Mouse (Mus musculus): ENCODE data around the gene Zfp493.
"Not testable (repeated sequence)": the region's sequence is repeated elsewhere in the genome, so short reads cannot be mapped to it uniquely, and the experiment has no call there.

The Zfp493 gene

GRCm38 (mm10) chr13:67779265-67780221 is at the start of gene Zfp493:
Gene Zfp493 (plus strand): TSS chr13:67779693.
- DNase-seq (ENCODE audit: low read depth, low spot score) = peak; percentile 97

GRCm38 (mm10) chr13:67734391-67734790 is 45.1 kb upstream of the Zfp493 start:
- DNase-seq (ENCODE audit: low read depth, low spot score) = peak; percentile 54

GRCm38 (mm10) chr13:67742941-67743340 is 36.6 kb upstream of the Zfp493 start:
- peak; percentile 87 for DNase-seq (ENCODE audit: low read depth, low spot score)

- peak; percentile 71 for DNase-seq (ENCODE audit: low read depth, low spot score)
Measured at GRCm38 (mm10) chr13:67743896-67744295, 35.6 kb upstream of the Zfp493 start.

DNA sequence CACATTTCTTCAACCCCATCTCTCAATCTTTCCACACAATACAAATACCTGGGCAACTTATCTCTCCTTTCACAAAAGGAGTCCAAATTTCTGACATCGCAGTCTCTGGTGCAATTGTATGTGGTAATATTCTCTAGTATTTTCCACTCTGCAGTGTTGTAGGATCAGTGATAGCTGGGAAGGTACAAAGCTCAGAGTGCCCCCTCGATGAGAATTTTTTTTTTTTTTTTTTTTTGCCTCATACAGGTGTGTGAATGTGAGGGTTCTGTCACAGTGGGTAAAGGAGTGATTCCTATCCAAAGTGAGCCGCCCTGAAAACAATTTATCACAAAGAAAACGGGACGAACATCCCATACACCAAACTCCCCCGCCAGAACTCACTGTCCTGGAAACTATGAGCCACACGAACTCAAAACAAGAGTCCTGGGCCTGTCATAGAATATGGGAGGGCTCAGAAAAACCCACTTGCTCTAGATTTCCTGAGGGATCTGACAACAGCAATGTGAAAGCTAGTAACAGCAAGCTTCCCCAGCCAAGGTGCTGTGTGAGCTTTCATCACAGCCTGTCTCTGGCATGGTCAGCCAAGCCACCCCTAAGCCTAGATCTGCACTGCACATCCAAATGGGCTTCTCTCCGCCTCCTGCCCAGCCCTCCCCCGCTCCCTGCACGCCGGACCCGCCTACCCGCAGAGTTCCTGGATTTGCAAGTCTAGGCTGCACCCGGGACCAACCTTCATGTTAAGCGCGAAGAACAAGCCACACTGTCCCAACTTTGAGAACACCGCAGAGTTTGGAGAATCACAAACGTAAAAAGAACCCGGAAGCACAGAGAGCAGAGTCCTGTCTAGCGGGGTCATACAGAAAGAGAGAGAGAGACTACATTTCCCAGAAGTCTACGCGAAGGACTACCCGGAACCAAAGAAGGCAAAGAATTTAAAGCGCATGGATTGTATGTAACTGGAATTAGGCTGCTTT is 24.9 kb upstream of the Zfp493 start, which contains the start of gene Zfp85:
Zfp85 (minus strand) TSS at position 896 of the 974 bp plus-strand sequence.
- DNase-seq (ENCODE audit: low read depth, low spot score) = peak; percentile 95

DNA sequence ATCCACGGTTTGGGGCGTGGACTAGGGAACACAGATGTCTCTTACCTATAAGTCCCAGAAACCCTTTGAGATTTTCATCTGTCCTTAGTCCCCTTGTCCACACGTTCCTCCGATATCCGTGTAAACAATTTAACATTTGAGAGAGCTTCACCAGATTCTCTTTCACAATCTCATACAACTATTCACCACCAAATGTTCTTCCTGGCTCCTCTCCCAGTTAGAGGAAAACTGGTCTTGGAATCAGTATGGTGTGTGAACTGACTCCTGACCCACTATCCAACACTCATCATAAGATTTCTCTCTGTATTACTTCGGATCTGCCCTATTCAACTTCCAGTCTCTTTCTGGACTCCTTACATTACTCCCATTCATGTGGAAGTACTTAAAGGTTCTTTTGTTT is 23.7 kb upstream of the Zfp493 start:
- DNase-seq (ENCODE audit: low read depth, low spot score) = no peak

- no peak for DNase-seq (ENCODE audit: low read depth, low spot score)
Measured at GRCm38 (mm10) chr13:67759966-67760365, 19.5 kb upstream of the Zfp493 start.

DNA sequence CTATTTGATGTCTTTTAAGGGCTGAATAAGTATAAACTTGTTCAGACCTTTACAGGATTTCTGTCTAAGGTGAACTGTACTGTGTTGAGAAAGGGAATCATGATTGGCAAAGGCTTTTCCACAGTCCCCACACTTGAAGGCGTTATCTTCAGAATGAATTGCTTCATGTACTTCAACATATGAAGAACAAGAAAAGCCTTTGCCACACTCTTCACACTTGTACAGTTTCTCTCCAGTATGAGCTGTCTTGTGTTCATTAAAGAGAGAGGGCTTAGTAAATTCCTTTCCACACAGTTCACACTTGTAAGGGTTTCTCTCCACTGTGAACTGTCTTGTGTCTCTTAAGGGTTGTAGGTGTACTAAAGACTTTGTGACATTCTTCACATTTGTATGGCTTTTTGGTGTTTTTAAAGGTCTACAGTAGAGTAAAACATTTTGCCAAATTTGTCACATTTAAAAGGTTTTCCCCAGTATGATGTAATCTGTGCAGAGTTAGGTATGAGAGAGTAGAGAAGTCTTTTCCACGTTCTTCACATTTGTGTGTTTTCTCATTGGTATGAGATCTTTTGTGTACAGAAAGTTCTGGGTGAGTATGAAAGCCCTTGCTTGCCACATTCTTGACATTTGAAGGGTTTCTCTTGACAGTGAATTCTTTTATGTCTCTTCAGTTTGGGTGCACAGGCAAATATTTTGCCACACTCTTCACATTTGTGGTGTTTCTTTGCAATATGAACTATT is 16.3 kb upstream of the Zfp493 start:
- DNase-seq (ENCODE audit: low read depth, low spot score) = no peak

DNA sequence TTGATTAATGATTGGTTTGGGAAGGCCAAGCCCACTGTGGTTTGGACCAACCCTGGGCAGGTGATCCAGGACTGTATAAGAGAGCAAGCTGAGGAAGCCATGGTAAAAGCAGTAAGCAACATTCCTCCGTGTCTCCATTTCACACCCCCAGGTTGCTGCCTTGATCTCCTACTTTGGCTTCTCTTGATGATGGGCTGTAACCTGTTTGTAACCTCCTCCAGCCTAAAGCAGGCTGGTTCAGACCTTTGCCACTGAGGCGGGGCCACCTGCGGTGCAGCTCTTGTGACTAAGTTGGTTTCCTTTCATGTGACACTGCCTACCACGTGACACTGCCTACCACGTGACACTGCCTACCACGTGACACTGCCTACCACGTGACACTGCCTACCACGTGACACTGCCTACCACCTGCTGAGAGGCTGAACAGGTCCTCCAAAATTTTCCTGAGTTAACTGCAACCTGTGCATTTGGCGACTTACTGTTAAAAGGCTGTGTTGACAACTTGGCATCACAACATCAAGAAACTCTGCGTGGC is 12.5 kb downstream of the Zfp493 start:
- DNase-seq (ENCODE audit: low read depth, low spot score) = peak; percentile 66

DNA sequence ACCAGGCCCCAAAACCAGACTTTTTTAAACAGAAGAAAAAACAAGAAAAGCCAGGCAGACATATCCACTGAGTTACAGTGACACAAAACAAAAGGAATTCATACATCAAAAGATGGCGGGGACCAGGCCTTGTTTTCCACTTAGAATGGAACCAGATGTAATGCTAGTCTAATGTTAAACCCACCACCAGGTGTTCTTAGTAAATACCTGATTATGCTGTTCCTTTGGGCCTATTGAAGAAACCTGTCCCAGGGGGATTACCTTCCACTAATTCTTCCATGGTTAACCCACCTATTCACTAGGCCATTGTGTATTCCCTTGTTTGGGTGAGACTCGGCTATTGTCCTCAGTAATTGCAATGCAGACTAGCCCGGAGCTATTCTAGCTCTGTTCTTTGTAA is 19.1 kb downstream of the Zfp493 start:
- DNase-seq (ENCODE audit: low read depth, low spot score) = peak; percentile 82

DNA sequence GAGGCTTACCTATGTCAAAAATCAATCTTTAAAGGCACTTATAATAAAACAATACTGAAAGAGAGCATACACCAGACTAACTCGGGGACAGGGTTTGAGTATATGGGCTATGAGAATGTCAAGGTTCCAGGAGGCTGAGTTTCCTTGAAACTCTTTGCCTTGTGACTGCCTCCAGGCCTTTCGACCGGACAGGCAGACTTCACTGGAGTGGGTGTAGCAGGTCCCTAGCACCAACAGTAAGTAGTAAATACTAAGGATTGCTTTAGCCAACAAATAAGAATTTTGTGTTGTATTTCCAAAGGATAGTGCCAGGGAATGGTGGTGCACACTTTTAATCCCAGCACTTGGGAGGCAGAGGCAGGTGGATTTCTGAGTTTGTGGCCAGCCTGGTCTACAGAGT is 19.7 kb downstream of the Zfp493 start:
- peak; percentile 54 for DNase-seq (ENCODE audit: low read depth, low spot score)

- DNase-seq (ENCODE audit: low read depth, low spot score) = no peak
Measured at GRCm38 (mm10) chr13:67811651-67812210, 32.2 kb downstream of the Zfp493 start.

- DNase-seq (ENCODE audit: low read depth, low spot score) = no peak
Measured at GRCm38 (mm10) chr13:67812961-67813709, 33.6 kb downstream of the Zfp493 start.

- DNase-seq (ENCODE audit: low read depth, low spot score) = peak; percentile 97
Measured at GRCm38 (mm10) chr13:67813710-67814660, 34.5 kb downstream of the Zfp493 start, which contains the start of gene Zfp273. Gene Zfp273 (plus strand): TSS chr13:67813740.

- DNase-seq (ENCODE audit: low read depth, low spot score) = no peak
Measured at GRCm38 (mm10) chr13:67818636-67819035, 39.1 kb downstream of the Zfp493 start.

DNA sequence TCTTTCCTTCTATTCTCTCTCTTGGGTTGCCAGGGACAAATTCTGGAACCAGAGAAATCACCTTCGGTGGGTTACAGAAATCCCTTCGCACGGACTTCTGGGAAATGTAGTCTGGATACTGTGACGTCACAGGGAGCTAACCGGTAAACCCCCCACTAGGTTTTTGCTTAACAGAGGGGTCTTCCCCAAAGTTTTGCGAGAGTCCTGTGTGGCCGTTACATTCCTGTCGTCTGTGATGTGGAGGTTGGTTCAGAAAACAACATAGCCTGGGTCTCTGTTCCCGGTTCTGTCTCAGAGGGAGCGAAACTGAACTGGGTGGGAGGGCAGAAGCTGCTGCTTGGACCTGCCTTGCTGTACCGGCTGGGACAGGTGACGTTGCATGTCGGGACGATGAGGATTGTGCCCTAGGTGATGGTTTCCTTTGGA is 51.4 kb downstream of the Zfp493 start, which contains the start of gene Gm10037:
Gm10037 (plus strand) TSS at position 196 of the 426 bp plus-strand sequence.
- peak; percentile 74 for DNase-seq (ENCODE audit: low read depth, low spot score)

GRCm38 (mm10) chr13:67833137-67833536 is 53.6 kb downstream of the Zfp493 start:
- not testable (repeated sequence) for DNase-seq (ENCODE audit: low read depth, low spot score)

All from R1 (cell line).